Mouse (Mus musculus) CD4-positive helper T cell, adult 2 months (primary cell): ENCODE measurements around the gene Calm3.
A peak's percentile ranks its signal among the peaks of the same experiment; 100 is the strongest.

Experiments used
- DNase-seq: peaks from one replicate; pipeline ENCODE4 v3.0.0-alpha.2; 2012; ENCODE audit warnings: low read depth, missing footprints, low spot score

The Calm3 gene

GRCm38 (mm10) chr7:16891641-16892351 is 32.1 kb downstream of the Calm3 start, which contains the start of gene Gng8:
Gene Gng8, plus strand, starts transcription at chr7:16891786.
- DNase-seq = peak; percentile 86

DNA sequence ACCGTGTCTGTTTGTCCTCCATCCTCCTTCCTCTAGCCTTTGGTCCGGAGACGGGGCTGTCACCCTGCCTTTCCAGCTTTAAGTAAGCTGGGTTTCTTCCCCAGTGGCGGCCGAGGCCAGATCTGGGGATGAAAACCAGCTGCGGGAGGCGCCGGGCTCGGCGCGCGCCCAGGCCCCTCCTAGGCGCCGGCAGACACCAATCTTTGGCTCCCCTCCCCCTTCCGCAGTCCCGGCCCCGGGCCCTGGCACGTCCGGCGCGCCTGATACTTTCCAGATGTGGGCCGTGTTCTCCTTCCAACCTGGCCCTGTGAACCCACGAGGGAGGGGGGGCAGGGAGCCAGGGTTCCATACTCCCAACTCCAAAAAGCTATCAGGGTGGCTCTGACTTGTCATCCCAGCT is 33.0 kb downstream of the Calm3 start:
- no peak for DNase-seq

DNA sequence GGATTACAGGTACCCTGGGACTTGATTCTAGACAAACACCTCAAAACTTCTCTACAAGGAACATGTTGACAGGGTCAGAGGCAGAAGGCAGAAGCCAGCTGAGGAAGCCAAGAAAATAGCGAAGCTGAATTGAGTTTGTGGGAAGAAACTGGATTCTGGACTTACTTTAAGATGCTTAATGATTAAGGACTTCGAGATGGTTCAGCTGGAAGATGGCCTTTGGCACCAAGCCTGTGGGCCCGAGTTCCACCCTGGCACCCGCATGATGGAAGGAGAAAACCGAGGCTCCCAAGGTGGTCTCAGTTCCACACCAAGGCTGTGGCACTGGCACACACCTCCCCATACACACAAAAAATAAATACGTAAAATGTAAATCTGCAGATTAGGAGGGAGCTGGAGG is 33.4 kb downstream of the Calm3 start:
- DNase-seq = no peak

DNA sequence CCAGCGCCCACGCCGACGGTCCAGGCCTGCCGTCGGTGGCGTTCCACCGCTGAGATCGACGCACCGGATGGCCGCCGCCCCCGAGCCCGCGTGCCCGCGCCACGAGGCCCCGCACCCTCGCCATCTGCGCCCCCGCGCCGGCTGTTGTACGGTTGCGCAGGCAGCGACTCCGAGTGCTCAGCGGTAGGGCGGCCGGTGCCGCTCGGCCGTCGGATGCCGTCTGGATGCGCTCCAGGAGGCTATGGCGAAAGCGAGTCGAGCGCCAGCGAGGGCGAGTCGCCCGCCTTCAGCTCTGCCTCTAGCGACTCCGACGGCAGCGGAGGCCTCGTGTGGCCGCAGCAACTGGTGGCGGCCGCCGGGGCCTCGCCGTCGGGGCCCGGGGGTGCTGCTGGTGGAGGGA is 38.0 kb downstream of the Calm3 start:
- no peak for DNase-seq

- no peak for DNase-seq
Measured at GRCm38 (mm10) chr7:16885271-16885776, 38.6 kb downstream of the Calm3 start.

DNA sequence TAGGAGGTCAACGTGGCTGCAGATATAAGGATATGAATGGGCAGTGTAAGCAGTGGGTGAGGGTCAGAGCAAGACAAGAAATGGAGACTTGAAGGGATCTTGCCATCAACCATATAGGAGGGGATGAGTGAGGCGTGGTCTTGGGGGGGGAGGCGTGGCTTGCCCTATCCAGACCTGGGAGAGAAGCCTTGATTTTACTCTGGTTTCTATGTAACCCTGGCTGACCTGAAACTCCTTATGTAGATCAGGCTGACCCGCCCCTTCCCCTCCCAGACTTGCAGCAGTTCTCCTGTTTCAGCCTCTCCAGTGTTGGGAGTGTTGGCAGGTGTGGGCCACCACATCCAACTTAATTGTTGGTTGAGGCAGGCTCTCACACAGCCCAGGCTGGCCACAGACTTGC is 39.6 kb downstream of the Calm3 start:
- no peak for DNase-seq

DNA sequence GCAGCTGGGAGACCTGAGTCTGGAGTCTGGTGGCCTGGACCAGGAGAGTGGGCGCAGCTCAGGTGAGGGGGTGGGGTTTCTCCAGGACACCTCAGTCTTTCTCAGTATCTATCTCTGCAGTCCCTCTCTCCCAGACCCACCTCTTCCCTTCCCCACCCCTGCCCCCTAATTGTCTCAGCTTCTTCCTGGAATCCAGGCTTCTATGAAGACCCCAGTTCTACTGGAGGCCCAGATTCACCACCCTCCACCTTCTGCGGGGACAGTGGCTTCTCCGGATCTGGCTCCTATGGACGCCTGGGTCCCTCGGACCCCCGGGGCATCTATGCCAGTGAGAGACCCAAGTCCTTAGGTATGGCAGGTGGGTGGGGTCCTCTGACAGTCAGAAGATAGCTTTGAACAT is 40.8 kb downstream of the Calm3 start:
- DNase-seq = no peak

- DNase-seq = no peak
Measured at GRCm38 (mm10) chr7:16880615-16881014, 43.3 kb downstream of the Calm3 start.

DNA sequence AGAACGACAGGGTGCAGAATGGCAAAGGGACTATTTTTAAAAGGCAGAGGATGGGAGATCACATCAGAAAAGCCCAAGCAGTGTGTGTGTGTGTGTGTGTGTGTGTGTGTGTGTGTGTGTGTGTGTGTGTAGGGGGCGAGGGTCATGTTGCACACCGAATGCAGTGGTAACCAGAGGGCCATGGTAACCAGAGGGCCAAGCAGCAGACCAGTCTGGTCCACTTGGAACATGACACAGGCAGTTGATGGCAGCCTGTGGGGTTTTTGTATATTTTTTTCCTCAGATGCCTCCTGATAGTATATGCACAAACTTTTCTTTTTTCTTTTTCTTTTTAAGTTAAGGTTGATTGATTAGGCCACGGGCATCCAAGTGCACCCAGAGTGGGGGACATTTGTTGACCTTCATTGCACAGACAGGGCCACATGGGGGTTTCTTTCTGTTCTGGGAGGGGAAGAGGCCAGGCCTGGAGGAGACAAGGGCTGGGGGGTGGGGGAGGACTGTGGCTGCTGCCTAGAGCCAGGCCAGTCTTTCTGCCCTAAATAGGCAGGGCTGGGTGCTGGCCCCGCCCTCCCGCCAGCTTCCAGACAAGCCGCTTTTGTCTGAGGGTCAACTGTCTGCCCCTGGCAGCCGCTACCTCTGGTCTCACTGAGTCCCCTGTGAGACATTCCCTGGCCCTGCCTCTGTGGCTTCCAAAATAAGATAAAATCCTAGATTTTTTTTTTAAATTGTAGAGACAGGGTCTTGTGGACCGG is 43.9 kb downstream of the Calm3 start:
- no peak for DNase-seq

GRCm38 (mm10) chr7:16877717-16878116 is 46.2 kb downstream of the Calm3 start:
- DNase-seq = no peak

DNA sequence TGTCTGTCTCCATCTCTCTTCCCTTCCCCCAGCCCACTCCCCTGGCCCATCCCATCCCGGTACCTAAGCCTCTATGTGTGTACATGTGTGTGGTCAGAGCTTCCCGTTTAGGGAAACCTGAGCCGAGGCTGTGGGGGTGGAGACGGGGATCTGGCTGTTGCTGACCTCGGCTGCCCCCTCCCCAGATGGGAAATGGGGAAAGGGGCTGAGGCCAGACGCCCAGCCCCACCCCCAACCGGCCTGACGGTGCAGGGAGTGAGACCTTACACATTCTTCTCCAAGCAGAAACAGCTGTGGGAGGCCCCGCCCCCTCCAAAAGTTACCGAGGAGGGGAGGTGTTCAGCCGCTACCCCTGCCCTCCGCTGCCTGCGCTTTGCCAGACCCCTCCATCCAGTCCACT is 47.3 kb downstream of the Calm3 start:
- DNase-seq = no peak

GRCm38 (mm10) chr7:16876006-16876405 is 47.9 kb downstream of the Calm3 start:
- no peak for DNase-seq

DNA sequence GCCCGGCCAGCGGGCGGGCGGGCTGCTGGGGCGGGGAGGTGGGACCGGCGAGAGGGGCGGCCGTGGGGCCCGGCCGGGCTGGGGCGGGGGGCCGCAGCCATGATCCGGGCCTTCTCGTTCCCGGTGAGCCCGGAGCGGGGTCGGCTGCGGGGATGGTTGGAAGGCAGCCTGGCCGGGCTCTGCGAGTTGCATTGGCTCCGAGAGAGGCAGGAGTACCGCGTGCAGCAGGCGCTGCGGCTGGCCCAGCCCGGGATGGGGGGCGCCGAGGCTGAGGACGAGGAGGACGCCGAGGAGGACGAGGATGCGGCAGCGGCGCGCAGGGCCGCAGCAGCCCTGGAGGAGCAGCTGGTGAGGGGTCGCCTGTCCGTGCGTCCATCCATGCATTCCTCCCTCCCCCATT is 48.6 kb downstream of the Calm3 start:
- DNase-seq = no peak

- DNase-seq = no peak
Measured at GRCm38 (mm10) chr7:16875310-16875325, 48.8 kb downstream of the Calm3 start, which contains the start of gene Dact3. Gene Dact3, plus strand, starts transcription at chr7:16875317.

DNA sequence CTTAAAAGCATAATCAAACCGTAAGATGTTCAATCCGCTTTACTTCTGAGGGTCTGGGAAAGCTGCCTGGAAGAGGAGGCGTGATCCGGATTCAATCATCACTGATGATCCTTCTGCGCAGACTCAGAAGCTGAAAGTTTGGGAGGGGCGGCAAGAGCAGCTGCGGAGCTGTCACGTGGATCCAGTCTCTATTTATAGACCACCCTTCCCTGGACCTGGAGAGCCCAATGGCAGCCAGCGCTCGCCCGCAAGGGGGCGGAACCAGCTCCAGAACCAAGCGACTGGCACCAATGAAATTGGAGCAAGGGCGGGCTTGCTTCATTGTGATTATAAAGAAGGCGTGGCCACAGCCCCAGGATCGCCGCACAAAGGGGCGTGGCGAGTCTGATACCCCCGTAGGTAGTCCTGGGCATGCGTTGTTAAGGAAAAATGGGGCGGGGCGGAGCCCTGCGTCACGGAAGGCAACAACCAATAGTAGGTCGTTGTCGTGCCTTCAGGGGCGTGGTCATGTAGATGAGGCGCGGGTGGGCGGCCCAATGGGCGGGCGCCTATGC is 49.1 kb downstream of the Calm3 start:
- DNase-seq = peak; percentile 98

DNA sequence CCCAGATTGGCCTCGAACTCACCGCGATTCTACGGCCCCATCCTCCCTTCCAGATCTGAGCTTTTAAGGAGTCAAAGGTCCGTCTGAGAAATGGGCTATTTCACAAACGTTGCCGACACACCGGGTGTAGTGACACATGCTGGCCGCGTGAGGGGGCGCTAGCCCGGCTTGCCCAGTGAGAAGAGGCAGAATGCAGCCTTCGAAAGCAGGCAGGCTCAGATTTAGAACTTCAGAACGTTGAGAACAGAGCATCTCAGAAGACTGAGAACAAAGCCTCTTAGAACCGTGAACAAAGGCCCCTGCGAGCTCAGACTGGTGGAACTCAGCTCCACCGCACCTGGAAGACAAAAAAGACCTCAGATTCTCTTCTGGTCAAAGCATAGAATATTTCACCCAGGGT is 49.7 kb downstream of the Calm3 start:
- peak; percentile 87 for DNase-seq

GRCm38 (mm10) chr7:16873392-16873791 is 50.5 kb downstream of the Calm3 start:
- peak; percentile 33 for DNase-seq

DNA sequence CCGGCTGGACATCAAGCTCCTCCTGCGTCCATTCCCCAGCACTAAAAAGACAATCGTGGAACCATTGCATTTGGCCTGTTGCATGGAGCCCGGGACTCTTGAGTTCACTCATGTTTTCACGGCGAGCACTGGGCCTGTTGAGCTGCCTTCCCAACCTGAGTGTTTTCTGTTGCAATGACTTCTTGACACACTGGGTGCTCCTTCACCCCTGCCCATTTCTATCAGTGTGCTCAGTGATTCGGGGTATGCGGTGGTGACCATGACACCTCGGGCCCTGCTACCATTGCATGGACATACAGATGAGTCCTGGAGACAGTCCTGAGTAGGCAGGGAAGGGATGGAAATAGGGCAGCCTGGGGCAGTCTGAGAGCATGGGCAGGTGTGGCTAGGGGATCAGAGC is 51.4 kb downstream of the Calm3 start:
- DNase-seq = no peak

DNA sequence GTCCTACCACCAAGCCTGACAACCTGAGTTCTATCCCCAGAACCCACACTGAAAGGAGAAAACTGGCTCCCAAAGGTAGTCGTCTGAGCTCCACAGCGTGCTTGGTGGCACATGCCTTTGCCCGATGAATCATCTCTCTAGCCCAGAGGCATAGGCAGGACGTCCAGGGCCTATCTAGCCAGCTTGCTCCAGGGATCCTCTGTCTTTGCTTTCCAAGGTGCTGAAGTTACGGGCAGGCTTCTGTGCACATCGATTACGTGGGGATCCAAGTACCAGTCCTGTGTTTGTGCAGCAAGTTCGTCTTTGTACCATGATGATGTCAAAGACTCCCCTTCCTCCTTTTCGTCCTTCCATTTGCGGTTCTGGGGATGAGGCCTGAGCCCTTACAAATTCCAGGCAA is 52.3 kb downstream of the Calm3 start:
- DNase-seq = no peak

- no peak for DNase-seq
Measured at GRCm38 (mm10) chr7:16869497-16869896, 54.4 kb downstream of the Calm3 start.

DNA sequence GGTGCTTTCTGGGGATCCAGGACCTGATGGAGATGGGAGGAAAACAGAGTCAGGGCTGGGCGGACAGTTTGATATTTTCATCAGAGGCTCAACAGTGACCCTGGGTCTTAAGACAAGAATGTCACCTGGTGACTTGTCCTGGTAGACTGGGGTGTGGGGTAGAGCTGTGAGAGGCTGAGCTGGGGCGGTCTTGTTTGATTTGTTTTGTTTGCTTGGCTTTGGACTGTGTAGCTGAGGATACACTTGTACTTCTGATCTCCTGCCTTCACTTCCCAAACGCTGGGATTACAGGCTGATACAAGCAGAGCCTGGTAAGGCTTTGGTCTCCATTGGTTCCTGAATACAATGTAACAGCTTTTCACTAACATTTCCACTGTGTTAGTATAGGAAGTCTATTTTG is 56.4 kb downstream of the Calm3 start:
- DNase-seq = no peak
